Mouse (Mus musculus) limb, embryonic 15.5 days (tissue): ENCODE measurements around the gene Ldb3. TPM values are rescaled to one million over a fixed set of nuclear protein-coding genes. Genes with fewer than 3 reads are reported as not detected.

ENCODE experiments used
- ATAC-seq: fragments of 200-750 bp; cut with Nextera tagmentation; 2 replicates; pipeline ENCODE4 v1.8.0; 2017; ENCODE audit warnings: low read depth, moderate TSS enrichment; ENCODE audit not compliant: insufficient number of reproducible peaks, low FRiP score, low TSS enrichment
- H3K27ac ChIP-seq: fragments of 300-500 bp; sonication (generic); 2 replicates; pipeline ENCODE4 v1.5.1; 2015; ENCODE audit warnings: moderate library complexity, mild to moderate bottlenecking, inconsistent platforms
- H3K27me3 ChIP-seq: fragments of 300-500 bp; sonication (generic); 2 replicates; pipeline ENCODE4 v1.6.1; 2015; ENCODE audit warnings: inconsistent platforms
- H3K36me3 ChIP-seq: fragments of 300-500 bp; sonication (generic); 2 replicates; pipeline ENCODE4 v1.6.1; 2015; ENCODE audit warnings: inconsistent platforms
- H3K4me1 ChIP-seq: fragments of 300-500 bp; sonication (generic); 2 replicates; pipeline ENCODE4 v1.6.1; 2015; ENCODE audit warnings: inconsistent platforms
- H3K4me2 ChIP-seq: fragments of 300-500 bp; sonication (generic); 2 replicates; pipeline ENCODE4 v1.6.1; 2015; ENCODE audit warnings: mild to moderate bottlenecking, inconsistent platforms
- H3K4me3 ChIP-seq: fragments of 300-500 bp; sonication (generic); 2 replicates; pipeline ENCODE4 v1.5.1; 2015; ENCODE audit warnings: mild to moderate bottlenecking, inconsistent platforms
- H3K9ac ChIP-seq: fragments of 300-500 bp; sonication (generic); 2 replicates; pipeline ENCODE4 v1.6.1; 2015; ENCODE audit warnings: inconsistent platforms
- H3K9me3 ChIP-seq: fragments of 300-500 bp; sonication (generic); 2 replicates; pipeline ENCODE4 v1.6.1; 2016; ENCODE audit warnings: inconsistent platforms
- WGBS: fragments of 180-500 bp; shearing (Covaris S2); methylation state at CpG from one replicate; pipeline ENCODE4 v1.1.7; 2015; 5-methylcytosine and 5-hydroxymethylcytosine counted together
- polyA plus RNA-seq: library from polyadenylated mRNA; unstranded; fragments of >200 nt; fragmentation: Nextera tagmentation; extraction: Ambion mirVana; gene quantifications from 2 replicates; pipeline ENCODE4 v1.2.1, GENCODE M21; 2015

Ldb3 gene
- polyA plus RNA-seq, 1 experiment from 2014 or later = 28.2 TPM

- under 1% methylated on average over 55 of the region's 55 CpGs for WGBS
- Histone ChIP-seq H3K4me2 (peak overlapping the region; percentile 76), H3K9me3 (no peaks in the 10 kb centered on the region), H3K4me1 (peaks cover 4% of the 10 kb centered on the region; the same call in 1 of the 2 replicates), H3K27ac (peak overlapping the region; percentile 90), H3K9ac (peak overlapping the region; percentile 60), H3K27me3 (no peaks in the 10 kb centered on the region), H3K36me3 (no peaks in the 10 kb centered on the region), H3K4me3 (peak overlapping the region; percentile 67)
- peak; percentile 86 for ATAC-seq
Measured at GRCm38 (mm10) chr14:34549004-34549671, 39.3 kb downstream of the Ldb3 start.

GRCm38 (mm10) chr14:34548391-34549001 is 40.0 kb downstream of the Ldb3 start:
- H3K9ac ChIP-seq = peak overlapping the region; percentile 60
- WGBS = 2% methylated on average over 27 of the region's 27 CpGs
- H3K4me1 ChIP-seq = peaks cover 4% of the 10 kb centered on the region; the same call in 1 of the 2 replicates
- ATAC-seq = peak; percentile 54
- peak overlapping the region; percentile 90 for H3K27ac ChIP-seq
- no peaks in the 10 kb centered on the region for H3K9me3 ChIP-seq
- H3K36me3 ChIP-seq = no peaks in the 10 kb centered on the region
- peak overlapping the region; percentile 76 for H3K4me2 ChIP-seq
- peak overlapping the region; percentile 67 for H3K4me3 ChIP-seq
- no peaks in the 10 kb centered on the region for H3K27me3 ChIP-seq

GRCm38 (mm10) chr14:34544545-34544944 is 43.9 kb downstream of the Ldb3 start:
- no peak overlapping the region for H3K4me3 ChIP-seq
- 86% methylated on average over 2 of the region's 2 CpGs for WGBS

GRCm38 (mm10) chr14:34544001-34544400 is 44.5 kb downstream of the Ldb3 start:
- Histone ChIP-seq H3K36me3 (no peaks in the 10 kb centered on the region), H3K4me3 (no peak overlapping the region), H3K4me1 (peaks cover 14% of the 10 kb centered on the region; the same call in 1 of the 2 replicates), H3K27ac (no peak overlapping the region), H3K27me3 (no peaks in the 10 kb centered on the region), H3K9me3 (no peaks in the 10 kb centered on the region), H3K4me2 (no peak overlapping the region), H3K9ac (no peak overlapping the region)
- ATAC-seq = no peak
- WGBS = 85% methylated on average over 6 of the region's 6 CpGs

More at GRCm38 (mm10) chr14:34544545-34544944, 43.9 kb downstream of the Ldb3 start:
- H3K9me3 ChIP-seq = no peaks in the 10 kb centered on the region
- no peaks in the 10 kb centered on the region for H3K27me3 ChIP-seq
- peaks cover 14% of the 10 kb centered on the region; the same call in 1 of the 2 replicates for H3K4me1 ChIP-seq
- ATAC-seq = no peak
- no peak overlapping the region for H3K27ac ChIP-seq
- H3K9ac ChIP-seq = no peak overlapping the region
- no peak overlapping the region for H3K4me2 ChIP-seq
- no peaks in the 10 kb centered on the region for H3K36me3 ChIP-seq

- H3K9me3 ChIP-seq = no peaks in the 10 kb centered on the region
- no peak overlapping the region for H3K4me2 ChIP-seq
- H3K36me3 ChIP-seq = no peaks in the 10 kb centered on the region
- no peak overlapping the region for H3K4me3 ChIP-seq
- H3K27ac ChIP-seq = no peak overlapping the region
- H3K4me1 ChIP-seq = peaks cover 14% of the 10 kb centered on the region; the same call in 1 of the 2 replicates
- ATAC-seq = no peak
- H3K27me3 ChIP-seq = no peaks in the 10 kb centered on the region
- no peak overlapping the region for H3K9ac ChIP-seq
- WGBS = 68% methylated on average over 6 of the region's 6 CpGs
Measured at GRCm38 (mm10) chr14:34543596-34543995, 44.9 kb downstream of the Ldb3 start.

GRCm38 (mm10) chr14:34541896-34542295 is 46.6 kb downstream of the Ldb3 start:
- Histone ChIP-seq H3K36me3 (no peaks in the 10 kb centered on the region), H3K9ac (no peak overlapping the region), H3K9me3 (no peaks in the 10 kb centered on the region), H3K27me3 (no peaks in the 10 kb centered on the region), H3K27ac (no peak overlapping the region), H3K4me1 (peaks cover 11% of the 10 kb centered on the region; the same call in 1 of the 2 replicates), H3K4me2 (no peak overlapping the region), H3K4me3 (no peak overlapping the region)
- ATAC-seq = no peak
- 67% methylated on average over 5 of the region's 5 CpGs for WGBS

GRCm38 (mm10) chr14:34540685-34541162 is 47.8 kb downstream of the Ldb3 start:
- Histone ChIP-seq H3K4me1 (peaks cover 11% of the 10 kb centered on the region; the same call in 1 of the 2 replicates), H3K27me3 (no peaks in the 10 kb centered on the region), H3K4me3 (no peak overlapping the region), H3K9ac (no peak overlapping the region), H3K9me3 (no peaks in the 10 kb centered on the region), H3K27ac (peak overlapping the region; percentile 57), H3K4me2 (peak overlapping the region; percentile 12), H3K36me3 (no peaks in the 10 kb centered on the region)
- 17% methylated on average over 17 of the region's 17 CpGs for WGBS
- 0 out of 2 replicates have a peak, but pooled peaks have one; percentile 15 for ATAC-seq

- WGBS = 76% methylated on average over 4 of the region's 4 CpGs
- no peaks in the 10 kb centered on the region for H3K27me3 ChIP-seq
- H3K27ac ChIP-seq = no peak overlapping the region
- no peak overlapping the region for H3K9ac ChIP-seq
- H3K4me2 ChIP-seq = no peak overlapping the region
- no peaks in the 10 kb centered on the region for H3K9me3 ChIP-seq
- H3K36me3 ChIP-seq = no peaks in the 10 kb centered on the region
- peaks cover 4% of the 10 kb centered on the region; the same call in 1 of the 2 replicates for H3K4me1 ChIP-seq
- ATAC-seq = no peak
- H3K4me3 ChIP-seq = no peak overlapping the region
Measured at GRCm38 (mm10) chr14:34535883-34536282, 52.6 kb downstream of the Ldb3 start.

GRCm38 (mm10) chr14:34533537-34533936 is 54.9 kb downstream of the Ldb3 start:
- Histone ChIP-seq H3K4me3 (no peak overlapping the region), H3K9me3 (no peaks in the 10 kb centered on the region), H3K27ac (no peak overlapping the region), H3K27me3 (no peaks in the 10 kb centered on the region), H3K9ac (no peak overlapping the region), H3K4me2 (no peak overlapping the region), H3K36me3 (no peaks in the 10 kb centered on the region), H3K4me1 (no peaks in the 10 kb centered on the region)
- no peak for ATAC-seq
- WGBS = 74% methylated on average over 5 of the region's 5 CpGs

- ATAC-seq = no peak
- H3K4me3 ChIP-seq = no peak overlapping the region
- no peak overlapping the region for H3K4me2 ChIP-seq
- no peak overlapping the region for H3K9ac ChIP-seq
- H3K27ac ChIP-seq = no peak overlapping the region
- 50% methylated on average over 6 of the region's 6 CpGs for WGBS
- no peaks in the 10 kb centered on the region for H3K4me1 ChIP-seq
- H3K36me3 ChIP-seq = no peaks in the 10 kb centered on the region
- no peaks in the 10 kb centered on the region for H3K9me3 ChIP-seq
- H3K27me3 ChIP-seq = no peaks in the 10 kb centered on the region
Measured at GRCm38 (mm10) chr14:34532536-34532935, 55.9 kb downstream of the Ldb3 start.

- no peaks in the 10 kb centered on the region for H3K36me3 ChIP-seq
- 66% methylated on average over 8 of the region's 8 CpGs for WGBS
Measured at GRCm38 (mm10) chr14:34528804-34529203, 59.7 kb downstream of the Ldb3 start.

GRCm38 (mm10) chr14:34522701-34523100 is 65.8 kb downstream of the Ldb3 start, which contains the start of gene 9230112D13Rik:
TSS of gene 9230112D13Rik (minus strand) at chr14:34522801.
- Histone ChIP-seq H3K4me2 (no peak within 1 kb of the TSS), H3K9me3 (no peaks in the 10 kb centered on the region), H3K27me3 (no peaks in the 10 kb centered on the region), H3K36me3 (no peaks in the 10 kb centered on the region), H3K27ac (no peak within 1 kb of the TSS), H3K4me1 (no peaks in the 10 kb centered on the region), H3K4me3 (no peak within 1 kb of the TSS), H3K9ac (no peak within 1 kb of the TSS)
- ATAC-seq = no peak
- 80% methylated on average over 8 of the region's 8 CpGs for WGBS

More at GRCm38 (mm10) chr14:34528804-34529203, 59.7 kb downstream of the Ldb3 start:
- Histone ChIP-seq H3K27me3 (no peaks in the 10 kb centered on the region), H3K4me1 (no peaks in the 10 kb centered on the region), H3K9ac (no peak overlapping the region), H3K9me3 (no peaks in the 10 kb centered on the region), H3K4me2 (no peak overlapping the region), H3K27ac (no peak overlapping the region), H3K4me3 (no peak overlapping the region)
- no peak for ATAC-seq
